Mouse (Mus musculus) CH12.LX (cell line): ENCODE measurements at regions not wholly inside any gene's neighbourhood (a gene's known extent, or its start where the extent isn't known, plus 50 kb on each side); places are given as distances from the start of the nearest gene placed in this dataset.

Experiments used
- CTCF ChIP-seq, 2 experiments: IDR thresholded peaks in 1 of 2; conservative IDR thresholded peaks in 1 of 2; 2 replicates each; pipeline ENCODE4 v1.5.1; 2011 to 2012; ENCODE audit warnings: low read depth in 2 of 2, low read length in 2 of 2, improper control_type of control experiment in 1 of 2, inconsistent platforms in 1 of 2, mild to moderate bottlenecking in 1 of 2, moderate library complexity in 1 of 2
- E2F4 ChIP-seq: IDR thresholded peaks from 2 replicates; pipeline ENCODE4 v1.6.1; 2011; ENCODE audit warnings: low read depth, low read length, improper control_type of control experiment; ENCODE audit not compliant: insufficient replicate concordance
- MAX ChIP-seq: IDR thresholded peaks from 2 replicates; pipeline ENCODE4 v1.6.1; 2011; ENCODE audit warnings: low read length, improper control_type of control experiment
- MXI1 ChIP-seq: IDR thresholded peaks from 2 replicates; pipeline ENCODE4 v1.6.1; 2011; ENCODE audit warnings: mild to moderate bottlenecking, low read depth, low read length, improper control_type of control experiment
- SMC3 ChIP-seq: IDR thresholded peaks from 2 replicates; pipeline ENCODE4 v1.6.1; 2011; ENCODE audit warnings: low read depth, low read length, improper control_type of control experiment

- TF ChIP-seq MXI1 (no peak), CTCF (conservative IDR thresholded peaks at IDR 0.05 in 1 of 2, IDR thresholded peaks at IDR 0.05 in 1 of 2; ENCODE audit: low read depth in 2 of 2, low read length in 2 of 2) (no peak), SMC3 (no peak), E2F4 (no peak), MAX (no peak)
Measured at GRCm38 (mm10) chr3:15068256-15068655, 182.2 kb downstream of the Car2 start.
